Comparison of ENCODE assay signal across 22 mouse cellular contexts in the genomic region with DNA sequence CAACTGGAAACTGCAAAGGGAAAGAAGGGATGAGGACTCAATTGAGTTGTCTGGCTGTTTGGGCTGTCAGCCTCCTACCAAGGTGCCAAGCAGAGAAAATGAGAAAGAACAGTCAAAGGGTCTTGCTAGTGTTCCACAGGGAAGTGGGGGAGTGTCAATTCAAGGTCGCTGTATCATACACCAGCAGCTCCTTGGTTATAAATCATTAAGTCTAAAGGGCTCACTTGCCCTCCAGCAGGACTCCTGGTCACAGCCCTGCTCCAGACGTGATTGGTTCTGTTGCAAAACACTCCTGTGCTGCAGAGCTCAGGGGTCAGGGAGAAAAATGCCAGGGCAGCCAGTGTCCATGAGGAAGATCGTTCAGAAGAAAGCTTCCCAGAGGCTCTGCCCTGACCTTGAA. TPM values are rescaled to one million over a fixed set of nuclear protein-coding genes. Genes with fewer than 3 reads are reported as not detected.
DNase-seq lines count a peak whose midpoint lies in the region; ATAC-seq lines count a peak whose summit lies in the region.
"Had no signal": no experiment of that assay in that cellular context is flagged by ENCODE, and none has a peak within 500 bp of the region (broad histone marks: within the 10 kb centered on the region; RNA-seq: fewer than 3 reads in every experiment).

No protein-coding gene starts in this region.

- no peak overlapping the region for H3K4me2 ChIP-seq in kidney, embryonic 14.5 days (replicated peaks; ENCODE audit: low read depth, low read length)
- H3K4me2 ChIP-seq in kidney, embryonic 16.5 days (replicated peaks; ENCODE audit: low read depth, low read length): no peak overlapping the region
- no peak overlapping the region for H3K4me2 ChIP-seq in neural tube, embryonic 13.5 days
- H3K4me2 ChIP-seq in neural tube, embryonic 15.5 days: no peak overlapping the region
- H3K4me2 ChIP-seq: embryonic facial prominence, embryonic 12.5 days; forebrain, embryonic 13.5 days; forebrain, embryonic 15.5 days had no signal

- no peaks in the 10 kb centered on the region for H3K9me3 ChIP-seq in kidney, embryonic 14.5 days (ENCODE audit: control insufficient read depth, low read length)
- no peaks in the 10 kb centered on the region for H3K9me3 ChIP-seq in kidney, embryonic 16.5 days (ENCODE audit: low read length)
- no peaks in the 10 kb centered on the region for H3K9me3 ChIP-seq in neural tube, embryonic 13.5 days
- no peaks in the 10 kb centered on the region for H3K9me3 ChIP-seq in neural tube, embryonic 15.5 days (replicated peaks)
- H3K9me3 ChIP-seq: embryonic facial prominence, embryonic 10.5 days; embryonic facial prominence, embryonic 12.5 days; forebrain, embryonic 13.5 days; forebrain, embryonic 15.5 days had no signal

- 0 out of 2 replicates have a peak, but pooled peaks cover 6% of the 10 kb centered on the region for H3K4me1 ChIP-seq in kidney, embryonic 14.5 days (ENCODE audit: control insufficient read depth, insufficient read depth, low read length)
- H3K4me1 ChIP-seq in kidney, embryonic 16.5 days (ENCODE audit: insufficient read depth, low read length): 0 out of 2 replicates have a peak, but pooled peaks cover 9% of the 10 kb centered on the region
- H3K4me1 ChIP-seq in neural tube, embryonic 13.5 days (replicated peaks): 0 out of 2 replicates have a peak, but pooled peaks cover 4% of the 10 kb centered on the region
- 0 out of 2 replicates have a peak, but pooled peaks cover 6% of the 10 kb centered on the region for H3K4me1 ChIP-seq in neural tube, embryonic 15.5 days
- H3K4me1 ChIP-seq: embryonic facial prominence, embryonic 10.5 days; embryonic facial prominence, embryonic 12.5 days; forebrain, embryonic 13.5 days; forebrain, embryonic 15.5 days had no signal

- H3K27ac ChIP-seq in kidney, embryonic 14.5 days (ENCODE audit: low read depth, low read length): no peak overlapping the region
- 0 out of 2 replicates have a peak overlapping the region, but pooled peaks have one; percentile 29 for H3K27ac ChIP-seq in kidney, embryonic 16.5 days (ENCODE audit: low read length)
- H3K27ac ChIP-seq in neural tube, embryonic 13.5 days (replicated peaks): peak overlapping the region; percentile 52
- 0 out of 2 replicates have a peak overlapping the region, but pooled peaks have one; percentile 28 for H3K27ac ChIP-seq in neural tube, embryonic 15.5 days (replicated peaks)
- H3K27ac ChIP-seq: embryonic facial prominence, embryonic 10.5 days; embryonic facial prominence, embryonic 12.5 days; forebrain, embryonic 13.5 days; forebrain, embryonic 15.5 days had no signal

- H3K9ac ChIP-seq in kidney, embryonic 14.5 days (ENCODE audit: low read depth, low read length): no peak overlapping the region
- no peak overlapping the region for H3K9ac ChIP-seq in kidney, embryonic 16.5 days (replicated peaks; ENCODE audit: low read length)
- no peak overlapping the region for H3K9ac ChIP-seq in neural tube, embryonic 13.5 days
- no peak overlapping the region for H3K9ac ChIP-seq in neural tube, embryonic 15.5 days (replicated peaks)
- H3K9ac ChIP-seq: embryonic facial prominence, embryonic 12.5 days; forebrain, embryonic 13.5 days; forebrain, embryonic 15.5 days had no signal

- no peaks in the 10 kb centered on the region for H3K27me3 ChIP-seq in kidney, embryonic 14.5 days (ENCODE audit: control insufficient read depth, insufficient read depth, low read length)
- H3K27me3 ChIP-seq in kidney, embryonic 16.5 days (ENCODE audit: insufficient read depth, low read length): no peaks in the 10 kb centered on the region
- no peaks in the 10 kb centered on the region for H3K27me3 ChIP-seq in neural tube, embryonic 13.5 days
- no peaks in the 10 kb centered on the region for H3K27me3 ChIP-seq in neural tube, embryonic 15.5 days (replicated peaks)
- H3K27me3 ChIP-seq: embryonic facial prominence, embryonic 12.5 days; forebrain, embryonic 13.5 days; forebrain, embryonic 15.5 days had no signal

- intact Hi-C loops in left cerebral cortex, postnatal 10 days (cut with DNase I): no loop called here

- peak; percentile 80 for ATAC-seq in kidney, embryonic 14.5 days (ENCODE audit: low FRiP score, low TSS enrichment)
- ATAC-seq in kidney, embryonic 16.5 days (ENCODE audit: low FRiP score, low TSS enrichment): peak; percentile 63; the same call in 1 of the 2 replicates
- no peak for ATAC-seq in neural tube, embryonic 13.5 days (ENCODE audit: low read depth)
- ATAC-seq in neural tube, embryonic 15.5 days (ENCODE audit: low FRiP score): no peak
- ATAC-seq: activated CD4-positive, CD25-positive, alpha-beta regulatory T cell, adult 4 months; forebrain, embryonic 13.5 days; forebrain, embryonic 15.5 days had no signal

- H3K36me3 ChIP-seq in kidney, embryonic 14.5 days (ENCODE audit: control insufficient read depth, insufficient read depth, low read length): no peaks in the 10 kb centered on the region
- no peaks in the 10 kb centered on the region for H3K36me3 ChIP-seq in kidney, embryonic 16.5 days (ENCODE audit: insufficient read depth, low read length)
- H3K36me3 ChIP-seq in neural tube, embryonic 13.5 days: no peaks in the 10 kb centered on the region
- no peaks in the 10 kb centered on the region for H3K36me3 ChIP-seq in neural tube, embryonic 15.5 days
- H3K36me3 ChIP-seq: embryonic facial prominence, embryonic 10.5 days; embryonic facial prominence, embryonic 12.5 days; forebrain, embryonic 15.5 days had no signal

- WGBS in kidney, embryonic 14.5 days: 10% methylated on average over 3 of the region's 3 CpGs
- WGBS in kidney, embryonic 16.5 days: 6% methylated on average over 3 of the region's 3 CpGs
- 52% methylated on average over 3 of the region's 3 CpGs for WGBS in neural tube, embryonic 13.5 days
- 34% methylated on average over 3 of the region's 3 CpGs for WGBS in neural tube, embryonic 15.5 days

- DNase-seq in kidney, adult 11 months: no peak
- DNase-seq in kidney, postnatal 25 days: no peak
- DNase-seq in neural tube, embryonic 10.5 days (ENCODE audit: extremely low spot score, low spot score): no peak
- DNase-seq in left cerebral cortex, postnatal 10 days (ENCODE audit: extremely low spot score in 1 of 2, low spot score in 2 of 2): no peak
- DNase-seq: adrenal gland, adult 8-10 months; adrenal gland, postnatal 14 days; adrenal gland, postnatal 36 days; cerebellum, adult 11-12 months; cerebellum, adult 2 months; cerebellum, adult 9-10 months; cerebellum, postnatal 10 days; cerebellum, postnatal 25 days had no signal

- no peak overlapping the region for H3K4me3 ChIP-seq in kidney, embryonic 14.5 days (ENCODE audit: low read length)
- H3K4me3 ChIP-seq in kidney, embryonic 16.5 days (ENCODE audit: low read length): no peak overlapping the region
- no peak overlapping the region for H3K4me3 ChIP-seq in neural tube, embryonic 13.5 days
- H3K4me3 ChIP-seq in neural tube, embryonic 15.5 days (replicated peaks): no peak overlapping the region
- H3K4me3 ChIP-seq: embryonic facial prominence, embryonic 10.5 days; embryonic facial prominence, embryonic 12.5 days; forebrain, embryonic 13.5 days; forebrain, embryonic 15.5 days had no signal

RNA-seq across cellular contexts. Expression of gene Galnt17, which starts 11.3 kb away (rescaled TPM):
- 1.3 and 2.3 TPM in 2 replicates for polyA plus RNA-seq in kidney, embryonic 14.5 days (2014; fragmentation: Nextera tagmentation; extraction: Ambion mirVana)
- 2.1 and 2.4 TPM in 2 replicates for polyA plus RNA-seq in kidney, embryonic 16.5 days (2015; fragmentation: Nextera tagmentation; extraction: Ambion mirVana)
- 9.6 and 10.7 TPM in 2 replicates for polyA plus RNA-seq in neural tube, embryonic 13.5 days (2015; fragmentation: Nextera tagmentation; extraction: Ambion mirVana)
- 9.0 and 10.5 TPM in 2 replicates for polyA plus RNA-seq in neural tube, embryonic 15.5 days (2015; fragmentation: Nextera tagmentation; extraction: Ambion mirVana)
- 10 to 100 TPM; 29.6 to 30.7 TPM for total RNA-seq in left cerebral cortex, postnatal 10 days (2021)
- total RNA-seq: MEL had no signal

Comparison
In these comparisons a context has a peak if more than half of its experiments do, and no peak if none do; other contexts are left out.
1. ATAC-seq: peak in kidney, embryonic 14.5 days (single experiment) and kidney, embryonic 16.5 days (single experiment); none in neural tube, embryonic 13.5 days (single experiment) and neural tube, embryonic 15.5 days (single experiment).